Mouse (Mus musculus): ENCODE results near the gene Zfp579. TPM values are rescaled to one million over a fixed set of nuclear protein-coding genes. Genes with fewer than 3 reads are reported as not detected.
A peak's percentile ranks its signal among the peaks of the same experiment; 100 is the strongest.

Zfp579 gene
- polyA plus RNA-seq, 1 experiment from 2014 or later, result 38.8 TPM

DNA sequence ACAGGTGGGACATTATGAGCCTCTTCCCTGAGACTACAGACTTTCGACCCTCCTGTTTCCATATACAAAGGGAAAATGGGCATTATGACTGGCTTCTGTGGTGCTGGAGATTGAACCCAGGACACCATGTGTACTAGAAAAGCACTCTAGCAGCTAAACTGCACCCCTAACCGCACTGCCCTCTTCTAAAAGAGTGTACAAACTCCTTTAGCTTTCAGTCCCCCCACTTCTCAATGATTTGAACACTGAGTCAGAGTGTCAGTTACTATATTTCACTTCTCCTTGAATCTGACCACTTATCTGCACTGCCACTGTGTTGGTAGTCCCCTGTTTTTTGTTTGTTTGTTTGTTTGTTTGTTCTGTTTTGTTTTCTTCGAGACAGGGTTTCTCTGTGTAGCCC lies 37.9 kb upstream of the Zfp579 start, which contains the start of gene 4632433K11Rik:
Gene 4632433K11Rik, plus strand, starts transcription at position 301 of the 400 bp plus-strand sequence.
- no peak within 1 kb of the TSS for H3K4me3 ChIP-seq (ENCODE audit: low read depth, low read length)
- no peak within 1 kb of the TSS for H3K4me2 ChIP-seq
- H3K27ac ChIP-seq (ENCODE audit: low read depth, low read length), result no peak within 1 kb of the TSS
- no peak within 1 kb of the TSS for H3K9ac ChIP-seq (ENCODE audit: low read depth, low read length)
- H3K36me3 ChIP-seq (ENCODE audit: control insufficient read depth, insufficient read depth, low read length), result peaks cover 68% of the 10 kb centered on the region
- no peak for ATAC-seq (replicated peaks; ENCODE audit: insufficient number of reproducible peaks, low FRiP score, low TSS enrichment)
- peaks cover 36% of the 10 kb centered on the region for H3K9me3 ChIP-seq (replicated peaks; ENCODE audit: control insufficient read depth, low read length)
- WGBS (ENCODE audit: insufficient replicate concordance), result 94% methylated on average over 3 of the region's 3 CpGs
- H3K4me1 ChIP-seq (ENCODE audit: control insufficient read depth, insufficient read depth, low read length), result peaks cover 4% of the 10 kb centered on the region; the same call in 1 of the 2 replicates
- H3K27me3 ChIP-seq (ENCODE audit: control insufficient read depth, insufficient read depth, low read length), result no peaks in the 10 kb centered on the region

DNA sequence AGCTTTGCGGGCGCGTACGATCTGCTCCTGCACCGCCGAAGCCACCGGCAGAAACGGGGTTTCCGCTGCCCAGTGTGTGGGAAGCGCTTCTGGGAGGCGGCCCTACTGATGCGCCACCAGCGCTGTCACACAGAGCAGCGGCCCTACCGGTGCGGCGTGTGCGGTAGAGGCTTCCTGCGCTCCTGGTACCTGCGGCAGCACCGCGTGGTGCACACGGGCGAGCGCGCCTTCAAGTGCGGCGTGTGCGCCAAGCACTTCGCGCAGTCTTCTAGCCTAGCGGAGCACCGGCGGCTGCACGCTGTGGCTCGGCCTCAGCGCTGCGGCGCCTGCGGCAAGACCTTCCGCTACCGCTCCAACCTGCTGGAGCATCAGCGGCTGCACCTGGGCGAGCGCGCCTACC lies 35.5 kb upstream of the Zfp579 start:
- H3K9me3 ChIP-seq (replicated peaks; ENCODE audit: control insufficient read depth, low read length), result peaks cover 40% of the 10 kb centered on the region
- no peak overlapping the region for H3K4me2 ChIP-seq
- H3K4me1 ChIP-seq (ENCODE audit: control insufficient read depth, insufficient read depth, low read length), result no peaks in the 10 kb centered on the region
- no peaks in the 10 kb centered on the region for H3K27me3 ChIP-seq (ENCODE audit: control insufficient read depth, insufficient read depth, low read length)
- 72% methylated on average over 46 of the region's 46 CpGs for WGBS (ENCODE audit: insufficient replicate concordance)
- peaks cover 77% of the 10 kb centered on the region for H3K36me3 ChIP-seq (ENCODE audit: control insufficient read depth, insufficient read depth, low read length)
- no peak overlapping the region for H3K27ac ChIP-seq (ENCODE audit: low read depth, low read length)
- ATAC-seq (replicated peaks; ENCODE audit: insufficient number of reproducible peaks, low FRiP score, low TSS enrichment), result no peak
- H3K4me3 ChIP-seq (ENCODE audit: low read depth, low read length), result no peak overlapping the region
- H3K9ac ChIP-seq (ENCODE audit: low read depth, low read length), result no peak overlapping the region

DNA sequence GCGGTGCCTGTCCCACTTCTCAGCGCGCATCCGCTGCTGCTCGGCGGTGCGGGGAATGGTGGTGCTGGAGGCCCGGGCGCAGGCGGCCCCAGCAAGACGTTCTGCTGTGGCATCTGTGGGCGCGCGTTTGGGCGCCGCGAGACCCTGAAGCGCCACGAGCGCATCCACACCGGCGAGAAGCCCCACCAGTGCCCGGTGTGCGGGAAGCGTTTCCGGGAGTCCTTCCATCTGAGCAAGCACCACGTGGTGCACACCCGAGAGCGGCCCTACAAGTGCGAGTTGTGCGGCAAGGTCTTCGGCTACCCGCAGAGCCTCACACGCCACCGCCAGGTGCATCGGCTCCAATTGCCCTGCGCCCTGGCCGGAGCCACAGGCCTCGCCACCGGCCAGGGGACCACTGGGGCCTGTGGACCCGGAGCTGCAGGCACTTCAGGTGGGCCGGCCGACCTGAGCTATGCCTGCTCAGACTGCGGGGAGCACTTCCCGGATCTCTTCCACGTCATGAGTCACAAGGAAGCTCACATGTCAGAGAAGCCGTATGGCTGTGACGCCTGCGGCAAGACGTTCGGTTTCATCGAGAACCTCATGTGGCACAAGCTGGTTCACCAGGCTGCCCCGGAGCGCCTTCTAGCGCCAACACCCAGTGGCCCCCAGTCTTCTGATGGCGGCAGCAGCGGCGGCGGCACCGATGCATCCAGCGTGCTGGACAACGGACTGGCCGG lies 34.8 kb upstream of the Zfp579 start:
- Histone ChIP-seq H3K4me3 (ENCODE audit: low read depth, low read length) (no peak overlapping the region), H3K36me3 (ENCODE audit: control insufficient read depth, insufficient read depth, low read length) (peaks cover 75% of the 10 kb centered on the region), H3K4me2 (no peak overlapping the region), H3K27ac (ENCODE audit: low read depth, low read length) (no peak overlapping the region), H3K4me1 (ENCODE audit: control insufficient read depth, insufficient read depth, low read length) (no peaks in the 10 kb centered on the region), H3K9ac (ENCODE audit: low read depth, low read length) (no peak overlapping the region), H3K9me3 (replicated peaks; ENCODE audit: control insufficient read depth, low read length) (peaks cover 40% of the 10 kb centered on the region), H3K27me3 (ENCODE audit: control insufficient read depth, insufficient read depth, low read length) (no peaks in the 10 kb centered on the region)
- WGBS (ENCODE audit: insufficient replicate concordance), result 78% methylated on average over 63 of the region's 63 CpGs
- ATAC-seq (replicated peaks; ENCODE audit: insufficient number of reproducible peaks, low FRiP score, low TSS enrichment), result no peak

- Histone ChIP-seq H3K9ac (ENCODE audit: low read depth, low read length) (no peak overlapping the region), H3K36me3 (ENCODE audit: control insufficient read depth, insufficient read depth, low read length) (peaks cover 67% of the 10 kb centered on the region), H3K4me2 (no peak overlapping the region), H3K4me3 (ENCODE audit: low read depth, low read length) (no peak overlapping the region), H3K9me3 (replicated peaks; ENCODE audit: control insufficient read depth, low read length) (peaks cover 40% of the 10 kb centered on the region), H3K27me3 (ENCODE audit: control insufficient read depth, insufficient read depth, low read length) (no peaks in the 10 kb centered on the region), H3K27ac (ENCODE audit: low read depth, low read length) (no peak overlapping the region), H3K4me1 (ENCODE audit: control insufficient read depth, insufficient read depth, low read length) (no peaks in the 10 kb centered on the region)
- WGBS (ENCODE audit: insufficient replicate concordance), result 86% methylated on average over 21 of the region's 21 CpGs
- no peak for ATAC-seq (replicated peaks; ENCODE audit: insufficient number of reproducible peaks, low FRiP score, low TSS enrichment)
Measured at GRCm38 (mm10) chr7:5029946-5030345, 34.0 kb upstream of the Zfp579 start.

DNA sequence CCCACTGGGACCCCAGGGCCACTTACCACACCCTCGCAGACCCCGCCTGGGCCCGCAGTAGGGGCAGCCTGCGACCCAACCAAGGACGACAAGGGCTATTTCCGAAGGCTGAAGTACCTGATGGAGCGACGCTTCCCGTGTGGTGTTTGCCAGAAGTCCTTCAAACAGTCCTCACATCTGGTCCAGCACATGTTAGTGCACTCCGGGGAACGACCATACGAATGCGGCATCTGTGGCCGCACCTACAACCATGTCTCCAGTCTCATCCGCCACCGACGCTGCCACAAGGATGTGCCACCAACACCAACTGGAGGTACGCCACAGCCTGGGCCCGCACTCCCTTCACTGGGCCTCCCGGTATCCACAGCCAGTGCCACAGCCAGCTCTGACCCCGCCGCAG lies 33.6 kb upstream of the Zfp579 start:
- Histone ChIP-seq H3K27me3 (ENCODE audit: control insufficient read depth, insufficient read depth, low read length) (no peaks in the 10 kb centered on the region), H3K27ac (ENCODE audit: low read depth, low read length) (no peak overlapping the region), H3K9me3 (replicated peaks; ENCODE audit: control insufficient read depth, low read length) (peaks cover 40% of the 10 kb centered on the region), H3K4me2 (no peak overlapping the region), H3K36me3 (ENCODE audit: control insufficient read depth, insufficient read depth, low read length) (peaks cover 63% of the 10 kb centered on the region), H3K9ac (ENCODE audit: low read depth, low read length) (no peak overlapping the region), H3K4me1 (ENCODE audit: control insufficient read depth, insufficient read depth, low read length) (no peaks in the 10 kb centered on the region), H3K4me3 (ENCODE audit: low read depth, low read length) (no peak overlapping the region)
- WGBS (ENCODE audit: insufficient replicate concordance), result 87% methylated on average over 22 of the region's 22 CpGs
- no peak for ATAC-seq (replicated peaks; ENCODE audit: insufficient number of reproducible peaks, low FRiP score, low TSS enrichment)

DNA sequence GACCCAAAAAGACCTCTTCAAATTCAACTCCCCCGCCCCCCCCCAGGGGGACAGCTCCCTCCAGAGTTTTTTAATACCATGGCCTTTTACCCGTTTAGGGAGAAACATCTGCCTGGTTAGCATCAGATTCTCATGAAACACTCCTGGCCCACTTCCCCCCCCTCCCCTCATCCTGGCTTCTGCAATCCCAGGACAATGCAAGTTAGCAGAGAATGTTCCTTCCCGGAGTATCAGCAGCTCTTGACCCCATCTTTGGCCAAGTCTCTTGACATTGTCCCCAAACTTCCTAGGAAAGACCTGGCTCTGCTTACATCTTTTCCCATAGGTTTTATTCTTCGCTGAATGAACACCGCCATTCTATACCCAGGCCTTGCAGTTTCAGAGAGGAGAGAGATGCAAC lies 25.2 kb upstream of the Zfp579 start:
- Histone ChIP-seq H3K4me3 (ENCODE audit: low read depth, low read length) (peak overlapping the region; percentile 90), H3K27me3 (ENCODE audit: control insufficient read depth, insufficient read depth, low read length) (no peaks in the 10 kb centered on the region), H3K4me1 (ENCODE audit: control insufficient read depth, insufficient read depth, low read length) (peaks cover 9% of the 10 kb centered on the region; the same call in 1 of the 2 replicates), H3K4me2 (peak overlapping the region; percentile 83), H3K9me3 (replicated peaks; ENCODE audit: control insufficient read depth, low read length) (no peaks in the 10 kb centered on the region), H3K27ac (ENCODE audit: low read depth, low read length) (peak overlapping the region; percentile 96), H3K9ac (ENCODE audit: low read depth, low read length) (peak overlapping the region; percentile 98), H3K36me3 (ENCODE audit: control insufficient read depth, insufficient read depth, low read length) (peaks cover 10% of the 10 kb centered on the region)
- no peak for ATAC-seq (replicated peaks; ENCODE audit: insufficient number of reproducible peaks, low FRiP score, low TSS enrichment)
- 48% methylated on average over 5 of the region's 5 CpGs for WGBS (ENCODE audit: insufficient replicate concordance)

DNA sequence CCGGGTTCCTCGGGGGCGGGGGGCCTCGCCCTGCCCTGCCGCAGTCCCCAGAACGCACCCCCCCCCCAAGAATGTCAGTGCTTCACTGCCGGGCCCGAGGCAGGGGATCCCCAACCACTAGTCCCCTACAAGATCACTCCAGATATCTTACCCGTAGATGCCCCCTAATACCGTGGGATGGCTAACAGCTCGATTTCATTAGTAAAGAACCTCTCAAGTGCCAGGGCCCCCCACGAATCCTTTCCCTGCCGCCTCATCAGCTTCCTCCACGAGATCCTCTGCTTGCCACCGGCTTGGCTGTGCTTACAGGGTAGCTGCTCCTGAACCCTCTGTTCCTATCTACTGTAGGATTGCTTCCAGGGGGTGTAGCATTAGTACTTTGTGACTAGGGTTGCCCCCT lies 24.7 kb upstream of the Zfp579 start:
- Histone ChIP-seq H3K9ac (ENCODE audit: low read depth, low read length) (peak overlapping the region; percentile 98), H3K36me3 (ENCODE audit: control insufficient read depth, insufficient read depth, low read length) (peaks cover 10% of the 10 kb centered on the region), H3K4me2 (peak overlapping the region; percentile 83), H3K27me3 (ENCODE audit: control insufficient read depth, insufficient read depth, low read length) (no peaks in the 10 kb centered on the region), H3K27ac (ENCODE audit: low read depth, low read length) (peak overlapping the region; percentile 96), H3K9me3 (replicated peaks; ENCODE audit: control insufficient read depth, low read length) (no peaks in the 10 kb centered on the region), H3K4me3 (ENCODE audit: low read depth, low read length) (peak overlapping the region; percentile 90), H3K4me1 (ENCODE audit: control insufficient read depth, insufficient read depth, low read length) (peaks cover 11% of the 10 kb centered on the region; the same call in 1 of the 2 replicates)
- peak; percentile 11 for ATAC-seq (replicated peaks; ENCODE audit: insufficient number of reproducible peaks, low FRiP score, low TSS enrichment)
- WGBS (ENCODE audit: insufficient replicate concordance), result under 1% methylated on average over 13 of the region's 15 CpGs

DNA sequence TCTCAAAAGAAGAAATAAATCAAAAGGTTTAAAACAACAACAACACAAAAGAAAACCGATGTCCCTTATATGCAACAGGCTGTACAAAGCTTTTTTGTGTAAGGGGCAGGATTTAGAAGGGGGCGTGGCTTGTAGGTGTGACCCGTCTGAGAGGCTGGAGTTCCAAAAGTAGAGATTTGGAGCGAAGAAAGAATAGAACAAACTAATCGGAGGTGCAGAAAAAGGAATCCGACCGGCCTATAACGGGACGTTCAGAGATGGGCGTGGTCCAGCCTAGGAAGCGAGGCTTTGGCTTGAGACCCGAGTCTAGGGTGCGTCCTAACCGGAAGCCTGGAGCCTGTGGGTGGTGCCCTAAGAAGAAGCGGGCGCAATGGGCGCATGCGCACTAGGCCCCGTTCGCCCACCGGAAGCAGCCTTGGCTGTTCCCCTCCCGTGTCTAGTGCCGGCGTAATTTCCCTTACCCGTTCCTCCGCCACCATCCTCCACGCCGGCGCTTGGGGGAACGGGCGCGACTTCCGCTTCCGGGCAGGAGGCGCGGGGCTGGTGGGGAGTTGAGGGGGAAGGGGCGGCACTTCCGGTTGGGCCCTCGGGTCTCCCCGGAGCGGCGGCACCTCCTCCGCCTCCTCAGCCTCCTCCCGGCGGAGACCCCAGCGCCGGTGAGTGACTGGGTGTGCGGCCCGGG lies 24.2 kb upstream of the Zfp579 start, which contains the start of the genes Zfp865 and Ccdc106:
Gene Zfp865, plus strand, starts transcription at position 377 of the 682 bp plus-strand sequence.
Gene Ccdc106, plus strand, starts transcription at position 554 of the 682 bp plus-strand sequence.
- WGBS (ENCODE audit: insufficient replicate concordance), result under 1% methylated on average over 45 of the region's 49 CpGs
- peaks cover 10% of the 10 kb centered on the region for H3K36me3 ChIP-seq (ENCODE audit: control insufficient read depth, insufficient read depth, low read length)
- peak; percentile 83 for ATAC-seq (replicated peaks; ENCODE audit: insufficient number of reproducible peaks, low FRiP score, low TSS enrichment)
- peak within 1 kb of the TSS; percentile 96 for H3K27ac ChIP-seq (ENCODE audit: low read depth, low read length)
- H3K9ac ChIP-seq (ENCODE audit: low read depth, low read length), result peak within 1 kb of the TSS; percentile 98
- no peaks in the 10 kb centered on the region for H3K9me3 ChIP-seq (replicated peaks; ENCODE audit: control insufficient read depth, low read length)
- H3K27me3 ChIP-seq (ENCODE audit: control insufficient read depth, insufficient read depth, low read length), result no peaks in the 10 kb centered on the region
- peaks cover 11% of the 10 kb centered on the region; the same call in 1 of the 2 replicates for H3K4me1 ChIP-seq (ENCODE audit: control insufficient read depth, insufficient read depth, low read length)
- H3K4me3 ChIP-seq (ENCODE audit: low read depth, low read length), result peak within 1 kb of the TSS; percentile 90
- peak within 1 kb of the TSS; percentile 83 for H3K4me2 ChIP-seq
